Mouse (Mus musculus): ENCODE data around the gene Atp5g3. TPM values are rescaled to one million over a fixed set of nuclear protein-coding genes. Genes with fewer than 3 reads are reported as not detected.
A peak's percentile ranks its signal among the peaks of the same experiment; 100 is the strongest.

Atp5g3 gene
- total RNA-seq, 1 experiment: 439 TPM

DNA sequence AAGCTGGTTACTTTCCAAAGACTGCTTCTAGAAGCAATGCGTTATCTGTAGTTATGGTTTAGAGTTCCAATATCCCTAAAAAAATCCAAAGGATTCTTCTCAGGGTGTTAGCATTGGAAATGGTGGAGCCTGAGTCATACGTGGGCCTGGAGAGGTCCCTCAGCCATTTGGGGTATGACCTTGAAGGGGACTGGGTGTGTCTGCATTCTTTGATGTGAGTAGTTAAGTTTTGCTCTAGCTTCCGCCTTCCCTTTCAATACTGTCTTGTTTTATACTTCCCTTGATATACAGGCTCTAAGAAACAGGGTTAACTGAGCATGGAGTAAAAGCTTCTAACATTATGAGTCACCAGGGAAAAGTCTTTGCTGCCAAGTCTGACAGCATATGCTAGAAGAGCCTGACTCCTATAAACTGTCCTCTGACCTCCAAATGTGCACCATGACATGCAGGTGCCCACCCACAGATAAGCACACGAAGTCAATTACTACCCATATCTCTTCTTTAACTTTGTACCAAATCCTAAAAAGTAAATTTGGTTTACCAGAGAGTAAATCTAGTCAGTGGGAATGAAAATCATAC lies 51.0 kb downstream of the Atp5g3 start:
- in situ Hi-C loops (cut with MboI; ENCODE audit: low sequenced_read_pairs in 2 of 2, unreplicated experiment in 2 of 2): no loop called here
- H3K9ac ChIP-seq (ENCODE audit: insufficient read depth, low read depth, low read length, poor library complexity, severe bottlenecking): no peak overlapping the region

More for the DNA sequence above, 51.0 kb downstream of the Atp5g3 start:
- H3K4me1 ChIP-seq (ENCODE audit: control insufficient read depth in 2 of 2, insufficient read depth in 2 of 2, low read length in 2 of 2, poor library complexity in 1 of 2): peaks cover 0 to 2% of the 10 kb centered on the region in 2 experiments; a peak in 2 of 4 replicates
- TF ChIP-seq ZNF384 (IDR thresholded peaks at IDR 0.05; ENCODE audit: low read depth, low read length) (no peak), MAFK (IDR thresholded peaks at IDR 0.05; ENCODE audit: insufficient read depth, low read depth, low read length) (no peak), CHD2 (IDR thresholded peaks at IDR 0.05; ENCODE audit: low read depth, low read length) (no peak), ZC3H11A (IDR thresholded peaks at IDR 0.05; ENCODE audit: borderline replicate concordance, low read depth, low read length) (no peak), HCFC1 (IDR thresholded peaks at IDR 0.05; ENCODE audit: borderline replicate concordance, insufficient read depth, low read length) (no peak)
- DNase-seq (ENCODE audit: low read depth, low spot score): peak; percentile 42
- H3K9me3 ChIP-seq (ENCODE audit: control insufficient read depth, insufficient read depth, low read depth, low read length): no peaks in the 10 kb centered on the region
- H3K36me3 ChIP-seq (ENCODE audit: control insufficient read depth, insufficient read depth, low read length, poor library complexity, severe bottlenecking): no peaks in the 10 kb centered on the region
- no peak overlapping the region for H3K4me3 ChIP-seq (ENCODE audit: insufficient read depth in 1 of 2, low read depth in 1 of 2, low read length in 2 of 2, poor library complexity in 1 of 2, severe bottlenecking in 1 of 2)
- no peak overlapping the region; the same call in 1 of the 2 replicates for H3K27ac ChIP-seq (ENCODE audit: insufficient read depth, low read depth, low read length, poor library complexity, severe bottlenecking)

Other genes with a start within 250 kb of the Atp5g3 start
- 21.6 and 22.9 TPM in 2 replicates for gene Chn1, start 136.0 kb downstream of the Atp5g3 start, total RNA-seq (2012; rRNA removed)
- gene Atf2, start 18.7 kb downstream of the Atp5g3 start, total RNA-seq (2012; rRNA removed): 53.9 and 55.7 TPM in 2 replicates